Mouse (Mus musculus) myocyte (in vitro differentiated cells): ENCODE results near the gene Gdpd3.

Experiments
- CEBPB ChIP-seq: IDR thresholded peaks from 2 replicates; pipeline ENCODE4 v1.6.1; 2011; ENCODE audit warnings: mild to moderate bottlenecking, moderate library complexity; ENCODE audit not compliant: poor library complexity, insufficient read depth, severe bottlenecking
- MAX ChIP-seq: IDR thresholded peaks from one replicate; pipeline ENCODE4 v1.6.1; 2011; ENCODE audit warnings: low read depth, mild to moderate bottlenecking, control low read depth
- POLR2A ChIP-seq: IDR thresholded peaks from one replicate; pipeline ENCODE4 v1.6.1; 2011; ENCODE audit warnings: low read depth, mild to moderate bottlenecking, control low read depth, moderate library complexity; ENCODE audit not compliant: insufficient read length
- TCF12 ChIP-seq: IDR thresholded peaks from one replicate; pipeline ENCODE4 v1.6.1; 2011; ENCODE audit warnings: mild to moderate bottlenecking, control low read depth; ENCODE audit not compliant: poor library complexity, insufficient read depth, severe bottlenecking
- TCF3 ChIP-seq: IDR thresholded peaks from one replicate; pipeline ENCODE4 v1.6.1; 2011; ENCODE audit warnings: low read depth, control low read depth; ENCODE audit not compliant: insufficient read length
- USF1 ChIP-seq: IDR thresholded peaks from one replicate; pipeline ENCODE4 v1.6.1; 2011; ENCODE audit warnings: low read depth, mild to moderate bottlenecking, control low read depth, moderate library complexity

DNA sequence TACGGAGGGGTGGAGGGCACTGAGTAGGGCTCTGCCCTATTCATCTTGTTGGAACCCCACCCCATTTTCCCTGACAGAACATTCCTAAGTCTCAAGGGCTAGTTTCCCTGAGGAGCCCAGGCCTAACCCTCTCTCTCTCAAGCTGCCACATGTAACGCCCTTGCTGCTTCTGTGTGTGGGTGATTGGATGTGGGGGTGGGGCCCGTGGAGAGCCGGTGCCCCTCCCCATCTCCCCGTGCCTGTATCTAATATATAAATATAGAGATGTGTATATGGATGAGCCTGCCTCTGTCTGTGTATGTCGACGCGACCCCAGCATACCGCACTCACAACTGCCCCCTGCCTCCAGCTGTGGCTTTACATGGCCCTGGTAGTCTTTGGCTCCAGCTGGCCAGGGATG, 594 bp upstream of the Gdpd3 start:
- no peak for TF ChIP-seq USF1
- no peak for TF ChIP-seq CEBPB
- no peak for TF ChIP-seq TCF12
- no peak for TF ChIP-seq POLR2A
- TF ChIP-seq TCF3, result no peak
- no peak for TF ChIP-seq MAX
